Mouse (Mus musculus): ENCODE results near the gene Amotl1. TPM values are rescaled to one million over a fixed set of nuclear protein-coding genes. Genes with fewer than 3 reads are reported as not detected.
A peak's percentile ranks its signal among the peaks of the same experiment; 100 is the strongest.

Gene Amotl1
- polyA plus RNA-seq, 1 experiment from 2014 or later, result 10.6 TPM

- no peaks in the 10 kb centered on the region for H3K36me3 ChIP-seq (ENCODE audit: poor library complexity, severe bottlenecking)
- no peak overlapping the region for H3K4me2 ChIP-seq
- peaks cover 6% of the 10 kb centered on the region for H3K4me1 ChIP-seq
- 80% methylated on average over 7 of the region's 7 CpGs for WGBS
- H3K9ac ChIP-seq, result no peak overlapping the region
- H3K9me3 ChIP-seq (replicated peaks), result no peaks in the 10 kb centered on the region
- H3K27ac ChIP-seq, result no peak overlapping the region
- no peak for ATAC-seq
- peaks cover 9% of the 10 kb centered on the region; the same call in 1 of the 2 replicates for H3K27me3 ChIP-seq
- H3K4me3 ChIP-seq, result no peak overlapping the region
Measured at GRCm38 (mm10) chr9:14635551-14635950, 9.3 kb downstream of the Amotl1 start.

GRCm38 (mm10) chr9:14634155-14634554 lies 10.7 kb downstream of the Amotl1 start:
- H3K4me2 ChIP-seq, result peak overlapping the region; percentile 40
- 14% methylated on average over 15 of the region's 15 CpGs for whole genome bisulfite sequencing
- H3K4me3 ChIP-seq, result no peak overlapping the region
- peaks cover 6% of the 10 kb centered on the region for H3K4me1 ChIP-seq
- H3K9ac ChIP-seq, result 0 out of 2 replicates have a peak overlapping the region, but pooled peaks have one; percentile 13
- H3K36me3 ChIP-seq (ENCODE audit: poor library complexity, severe bottlenecking), result no peaks in the 10 kb centered on the region
- no peak overlapping the region for H3K27ac ChIP-seq
- no peaks in the 10 kb centered on the region for H3K9me3 ChIP-seq (replicated peaks)
- ATAC-seq, result peak; percentile 86
- peaks cover 9% of the 10 kb centered on the region; the same call in 1 of the 2 replicates for H3K27me3 ChIP-seq

GRCm38 (mm10) chr9:14632365-14633163 lies 12.3 kb downstream of the Amotl1 start:
- Histone ChIP-seq H3K27ac (no peak overlapping the region), H3K9me3 (replicated peaks) (no peaks in the 10 kb centered on the region), H3K9ac (no peak overlapping the region), H3K4me1 (peaks cover 6% of the 10 kb centered on the region), H3K4me3 (no peak overlapping the region), H3K36me3 (ENCODE audit: poor library complexity, severe bottlenecking) (no peaks in the 10 kb centered on the region), H3K27me3 (peaks cover 9% of the 10 kb centered on the region; the same call in 1 of the 2 replicates), H3K4me2 (no peak overlapping the region)
- 52% methylated on average over 10 of the region's 10 CpGs for WGBS
- ATAC-seq, result no peak

- Histone ChIP-seq H3K9ac (no peak overlapping the region), H3K27ac (no peak overlapping the region), H3K9me3 (replicated peaks) (no peaks in the 10 kb centered on the region), H3K36me3 (ENCODE audit: poor library complexity, severe bottlenecking) (no peaks in the 10 kb centered on the region), H3K4me3 (no peak overlapping the region), H3K4me2 (no peak overlapping the region), H3K4me1 (peaks cover 6% of the 10 kb centered on the region), H3K27me3 (peaks cover 9% of the 10 kb centered on the region; the same call in 1 of the 2 replicates)
- ATAC-seq, result no peak
- 43% methylated on average over 5 of the region's 5 CpGs for WGBS
Measured at GRCm38 (mm10) chr9:14631729-14632128, 13.1 kb downstream of the Amotl1 start.

GRCm38 (mm10) chr9:14627525-14627924 lies 17.3 kb downstream of the Amotl1 start:
- H3K9me3 ChIP-seq (replicated peaks), result no peaks in the 10 kb centered on the region
- no peaks in the 10 kb centered on the region for H3K4me1 ChIP-seq
- no peaks in the 10 kb centered on the region for H3K36me3 ChIP-seq (ENCODE audit: poor library complexity, severe bottlenecking)
- H3K9ac ChIP-seq, result no peak overlapping the region
- ATAC-seq, result no peak
- H3K4me2 ChIP-seq, result no peak overlapping the region
- WGBS, result 73% methylated on average over 2 of the region's 2 CpGs
- H3K27ac ChIP-seq, result no peak overlapping the region
- H3K27me3 ChIP-seq, result no peaks in the 10 kb centered on the region
- H3K4me3 ChIP-seq, result no peak overlapping the region

- Histone ChIP-seq H3K9me3 (replicated peaks) (no peaks in the 10 kb centered on the region), H3K27ac (no peak overlapping the region), H3K36me3 (ENCODE audit: poor library complexity, severe bottlenecking) (no peaks in the 10 kb centered on the region), H3K9ac (no peak overlapping the region), H3K4me1 (no peaks in the 10 kb centered on the region), H3K4me3 (no peak overlapping the region), H3K4me2 (no peak overlapping the region), H3K27me3 (no peaks in the 10 kb centered on the region)
- WGBS, result 86% methylated on average over 3 of the region's 3 CpGs
- no peak for ATAC-seq
Measured at GRCm38 (mm10) chr9:14625961-14626360, 18.9 kb downstream of the Amotl1 start.

GRCm38 (mm10) chr9:14625024-14625423 lies 19.8 kb downstream of the Amotl1 start:
- no peaks in the 10 kb centered on the region for H3K27me3 ChIP-seq
- H3K9me3 ChIP-seq (replicated peaks), result no peaks in the 10 kb centered on the region
- no peak overlapping the region for H3K4me3 ChIP-seq
- no peaks in the 10 kb centered on the region for H3K36me3 ChIP-seq (ENCODE audit: poor library complexity, severe bottlenecking)
- H3K4me2 ChIP-seq, result no peak overlapping the region
- H3K27ac ChIP-seq, result no peak overlapping the region
- no peak overlapping the region for H3K9ac ChIP-seq
- H3K4me1 ChIP-seq, result no peaks in the 10 kb centered on the region
- ATAC-seq, result no peak
- 59% methylated on average over 3 of the region's 3 CpGs for WGBS

GRCm38 (mm10) chr9:14623928-14624327 lies 20.9 kb downstream of the Amotl1 start:
- H3K4me3 ChIP-seq, result no peak overlapping the region
- H3K9ac ChIP-seq, result no peak overlapping the region
- H3K27me3 ChIP-seq, result no peaks in the 10 kb centered on the region
- no peak overlapping the region for H3K4me2 ChIP-seq
- ATAC-seq, result no peak
- no peaks in the 10 kb centered on the region for H3K9me3 ChIP-seq (replicated peaks)
- WGBS, result 55% methylated on average over 4 of the region's 4 CpGs
- H3K36me3 ChIP-seq (ENCODE audit: poor library complexity, severe bottlenecking), result no peaks in the 10 kb centered on the region
- no peak overlapping the region for H3K27ac ChIP-seq
- H3K4me1 ChIP-seq, result no peaks in the 10 kb centered on the region

- Histone ChIP-seq H3K27me3 (no peaks in the 10 kb centered on the region), H3K4me1 (no peaks in the 10 kb centered on the region), H3K27ac (no peak overlapping the region), H3K36me3 (ENCODE audit: poor library complexity, severe bottlenecking) (no peaks in the 10 kb centered on the region), H3K9ac (no peak overlapping the region), H3K9me3 (replicated peaks) (no peaks in the 10 kb centered on the region), H3K4me3 (no peak overlapping the region), H3K4me2 (no peak overlapping the region)
- 59% methylated on average over 5 of the region's 5 CpGs for WGBS
- no peak for ATAC-seq
Measured at GRCm38 (mm10) chr9:14623250-14623649, 21.6 kb downstream of the Amotl1 start.

GRCm38 (mm10) chr9:14622848-14623247 lies 22.0 kb downstream of the Amotl1 start:
- no peak overlapping the region for H3K9ac ChIP-seq
- H3K27ac ChIP-seq, result no peak overlapping the region
- 76% methylated on average over 3 of the region's 3 CpGs for WGBS
- H3K4me2 ChIP-seq, result no peak overlapping the region
- H3K27me3 ChIP-seq, result no peaks in the 10 kb centered on the region
- no peak overlapping the region for H3K4me3 ChIP-seq
- ATAC-seq, result no peak
- no peaks in the 10 kb centered on the region for H3K9me3 ChIP-seq (replicated peaks)
- no peaks in the 10 kb centered on the region for H3K36me3 ChIP-seq (ENCODE audit: poor library complexity, severe bottlenecking)
- H3K4me1 ChIP-seq, result no peaks in the 10 kb centered on the region

GRCm38 (mm10) chr9:14620107-14620506 lies 24.7 kb downstream of the Amotl1 start:
- WGBS, result 81% methylated on average over 5 of the region's 5 CpGs
- peaks cover 5% of the 10 kb centered on the region for H3K4me1 ChIP-seq
- no peak overlapping the region for H3K27ac ChIP-seq
- H3K4me2 ChIP-seq, result no peak overlapping the region
- H3K9ac ChIP-seq, result no peak overlapping the region
- no peaks in the 10 kb centered on the region for H3K36me3 ChIP-seq (ENCODE audit: poor library complexity, severe bottlenecking)
- no peak overlapping the region for H3K4me3 ChIP-seq
- no peaks in the 10 kb centered on the region for H3K9me3 ChIP-seq (replicated peaks)
- ATAC-seq, result no peak
- H3K27me3 ChIP-seq, result peaks cover 6% of the 10 kb centered on the region; the same call in 1 of the 2 replicates

GRCm38 (mm10) chr9:14614931-14615880 lies 29.6 kb downstream of the Amotl1 start:
- WGBS, result 8% methylated on average over 32 of the region's 33 CpGs
- Histone ChIP-seq H3K36me3 (ENCODE audit: poor library complexity, severe bottlenecking) (no peaks in the 10 kb centered on the region), H3K4me3 (peak overlapping the region; percentile 84), H3K27ac (peak overlapping the region; percentile 77), H3K4me2 (peak overlapping the region; percentile 84), H3K4me1 (peaks cover 38% of the 10 kb centered on the region), H3K9ac (peak overlapping the region; percentile 96), H3K9me3 (replicated peaks) (no peaks in the 10 kb centered on the region), H3K27me3 (peaks cover 6% of the 10 kb centered on the region; the same call in 1 of the 2 replicates)
- ATAC-seq, result peak; percentile 86

All from forebrain, embryonic 13.5 days (tissue).